Comparison of ENCODE assay signal across 12 mouse cellular contexts in the genomic region with DNA sequence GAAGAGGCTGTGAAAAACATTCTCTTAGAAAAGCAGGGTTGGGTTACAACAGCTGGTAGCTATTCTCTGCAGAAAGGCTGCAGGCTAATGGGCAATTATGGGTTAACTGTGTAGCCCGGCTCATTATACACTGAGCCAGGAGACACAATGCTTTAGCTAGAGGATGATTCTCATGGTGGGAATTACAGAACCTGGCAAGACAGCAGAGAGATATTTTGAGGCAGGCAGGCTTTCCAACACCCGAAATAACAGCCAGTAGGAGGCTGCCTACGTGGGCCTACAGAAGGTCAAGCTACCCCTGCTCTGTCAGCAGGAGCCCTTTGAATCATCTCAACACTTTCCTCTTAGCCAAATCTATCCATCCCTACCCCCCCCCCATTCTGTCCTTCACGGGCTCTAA.
DNase-seq lines count a peak whose midpoint lies in the region; ATAC-seq and TF ChIP-seq lines count a peak whose summit lies in the region.
"Had no signal": no experiment of that assay in that cellular context is flagged by ENCODE, and none has a peak within 500 bp of the region (broad histone marks: within the 10 kb centered on the region; RNA-seq: fewer than 3 reads in every experiment).

No protein-coding gene starts in this region.

- no peak for TF ChIP-seq POLR2A in myocyte (IDR thresholded peaks at IDR 0.05; ENCODE audit: insufficient read length, low read depth)

- H3K27ac ChIP-seq in kidney, embryonic 14.5 days (ENCODE audit: low read depth, low read length): no peak overlapping the region
- H3K27ac ChIP-seq in embryonic facial prominence, embryonic 11.5 days (replicated peaks; ENCODE audit: low read depth, low read length): no peak overlapping the region
- no peak overlapping the region for H3K27ac ChIP-seq in forebrain, postnatal 0 days (ENCODE audit: low read depth, low read length)
- no peak overlapping the region for H3K27ac ChIP-seq in liver, embryonic 11.5 days (ENCODE audit: low read depth, low read length)
- H3K27ac ChIP-seq: hindbrain, embryonic 12.5 days had no signal

- no peak overlapping the region for H3K4me3 ChIP-seq in kidney, embryonic 14.5 days (ENCODE audit: low read length)
- H3K4me3 ChIP-seq in embryonic facial prominence, embryonic 11.5 days (ENCODE audit: low read depth, low read length): no peak overlapping the region
- no peak overlapping the region for H3K4me3 ChIP-seq in forebrain, postnatal 0 days (ENCODE audit: low read depth, low read length)
- no peak overlapping the region for H3K4me3 ChIP-seq in myocyte
- no peak overlapping the region for H3K4me3 ChIP-seq in liver, embryonic 11.5 days (ENCODE audit: low read depth, low read length)
- H3K4me3 ChIP-seq: hindbrain, embryonic 12.5 days had no signal

- no peaks in the 10 kb centered on the region for H3K4me1 ChIP-seq in kidney, embryonic 14.5 days (ENCODE audit: control insufficient read depth, insufficient read depth, low read length)
- no peaks in the 10 kb centered on the region for H3K4me1 ChIP-seq in embryonic facial prominence, embryonic 11.5 days (ENCODE audit: control insufficient read depth, insufficient read depth, low read length)
- H3K4me1 ChIP-seq in forebrain, postnatal 0 days (ENCODE audit: insufficient read depth): no peaks in the 10 kb centered on the region
- no peaks in the 10 kb centered on the region for H3K4me1 ChIP-seq in liver, embryonic 11.5 days (replicated peaks; ENCODE audit: control insufficient read depth, insufficient read depth, low read length)
- H3K4me1 ChIP-seq: hindbrain, embryonic 12.5 days had no signal

- no peak overlapping the region for H3K9ac ChIP-seq in kidney, embryonic 14.5 days (ENCODE audit: low read depth, low read length)
- no peak overlapping the region for H3K9ac ChIP-seq in embryonic facial prominence, embryonic 11.5 days (replicated peaks; ENCODE audit: low read length)
- no peak overlapping the region for H3K9ac ChIP-seq in forebrain, postnatal 0 days
- H3K9ac ChIP-seq in liver, embryonic 11.5 days (ENCODE audit: low read depth, low read length): no peak overlapping the region
- H3K9ac ChIP-seq: hindbrain, embryonic 12.5 days had no signal

- ATAC-seq in kidney, embryonic 14.5 days (ENCODE audit: low FRiP score, low TSS enrichment): 0 out of 2 replicates have a peak, but pooled peaks have one; percentile 60
- no peak; the same call in 1 of the 2 replicates for ATAC-seq in embryonic facial prominence, embryonic 11.5 days (replicated peaks; ENCODE audit: insufficient number of reproducible peaks, low FRiP score, low TSS enrichment, low read depth)
- peak; percentile 70 for ATAC-seq in forebrain, postnatal 0 days
- ATAC-seq in megakaryocyte, adult 5-6 weeks (ENCODE audit: poor library complexity, severe bottlenecking): no peak
- no peak for ATAC-seq in liver, embryonic 11.5 days (replicated peaks; ENCODE audit: low FRiP score)

- DNase-seq in kidney, postnatal 10 days: no peak
- peak; percentile 59 for DNase-seq in embryonic facial prominence, embryonic 11.5 days (ENCODE audit: low spot score)
- no peak for DNase-seq in forebrain, postnatal 0 days
- no peak for DNase-seq in liver, embryonic 11.5 days (ENCODE audit: low spot score)
- DNase-seq: adrenal gland, postnatal 10 days; kidney, postnatal 4 days; lung, adult 2 months; midbrain, embryonic 14.5 days had no signal

- H3K4me2 ChIP-seq in kidney, embryonic 14.5 days (replicated peaks; ENCODE audit: low read depth, low read length): no peak overlapping the region
- H3K4me2 ChIP-seq in embryonic facial prominence, embryonic 11.5 days (ENCODE audit: low read depth, low read length): no peak overlapping the region
- H3K4me2 ChIP-seq in forebrain, postnatal 0 days (ENCODE audit: low read depth): no peak overlapping the region
- peak overlapping the region; percentile 62 for H3K4me2 ChIP-seq in myocyte (ENCODE audit: low read depth)
- H3K4me2 ChIP-seq in liver, embryonic 11.5 days: no peak overlapping the region
- H3K4me2 ChIP-seq: hindbrain, embryonic 12.5 days had no signal

- H3ac ChIP-seq in myocyte (ENCODE audit: control insufficient read depth, insufficient read length): no peak overlapping the region

- no peak for TF ChIP-seq CTCF in forebrain, postnatal 0 days (IDR thresholded peaks at IDR 0.05; ENCODE audit: low read depth)

- no peaks in the 10 kb centered on the region for H3K36me3 ChIP-seq in kidney, embryonic 14.5 days (ENCODE audit: control insufficient read depth, insufficient read depth, low read length)
- H3K36me3 ChIP-seq in embryonic facial prominence, embryonic 11.5 days (replicated peaks; ENCODE audit: control insufficient read depth, insufficient read depth, low read depth, low read length): no peaks in the 10 kb centered on the region
- H3K36me3 ChIP-seq in forebrain, postnatal 0 days (ENCODE audit: insufficient read depth): no peaks in the 10 kb centered on the region
- H3K36me3 ChIP-seq in myocyte (ENCODE audit: control insufficient read depth, insufficient read depth): no peaks in the 10 kb centered on the region
- H3K36me3 ChIP-seq in liver, embryonic 11.5 days (ENCODE audit: control insufficient read depth, insufficient read depth, low read length): no peaks in the 10 kb centered on the region
- H3K36me3 ChIP-seq: hindbrain, embryonic 12.5 days had no signal

- H3K27me3 ChIP-seq in kidney, embryonic 14.5 days (ENCODE audit: control insufficient read depth, insufficient read depth, low read length): no peaks in the 10 kb centered on the region
- no peaks in the 10 kb centered on the region for H3K27me3 ChIP-seq in embryonic facial prominence, embryonic 11.5 days (ENCODE audit: control insufficient read depth, insufficient read depth, low read length)
- no peaks in the 10 kb centered on the region for H3K27me3 ChIP-seq in forebrain, postnatal 0 days (ENCODE audit: insufficient read depth, low read length)
- H3K27me3 ChIP-seq in myocyte (ENCODE audit: control insufficient read depth, insufficient read depth, insufficient read length): no peaks in the 10 kb centered on the region
- H3K27me3 ChIP-seq in liver, embryonic 11.5 days (replicated peaks; ENCODE audit: control insufficient read depth, insufficient read depth, low read length): no peaks in the 10 kb centered on the region
- H3K27me3 ChIP-seq: hindbrain, embryonic 12.5 days had no signal

- no peaks in the 10 kb centered on the region for H3K9me3 ChIP-seq in kidney, embryonic 14.5 days (ENCODE audit: control insufficient read depth, low read length)
- H3K9me3 ChIP-seq in embryonic facial prominence, embryonic 11.5 days (replicated peaks; ENCODE audit: control insufficient read depth, low read length): no peaks in the 10 kb centered on the region
- H3K9me3 ChIP-seq in forebrain, postnatal 0 days (ENCODE audit: low read length): no peaks in the 10 kb centered on the region
- H3K9me3 ChIP-seq in liver, embryonic 11.5 days (ENCODE audit: control insufficient read depth, low read length): no peaks in the 10 kb centered on the region
- H3K9me3 ChIP-seq: hindbrain, embryonic 12.5 days had no signal

- WGBS in kidney, embryonic 14.5 days: 44% methylated on average over 4 of the region's 4 CpGs
- 26% methylated on average over 4 of the region's 4 CpGs for WGBS in embryonic facial prominence, embryonic 11.5 days
- 27% methylated on average over 4 of the region's 4 CpGs for WGBS in forebrain, postnatal 0 days
- WGBS in liver, embryonic 11.5 days: 62% methylated on average over 4 of the region's 4 CpGs

- H3K79me2 ChIP-seq in myocyte (ENCODE audit: control insufficient read depth, insufficient read depth): no peaks in the 10 kb centered on the region

TF ChIP-seq in myocyte, 11 proteins besides CTCF, POLR2A, EP300 and RAD21:
- no peak for TF ChIP-seq E2F4 (IDR thresholded peaks at IDR 0.05; ENCODE audit: insufficient read depth)
- peak in 1 of 3 experiments; percentile 39 for TF ChIP-seq MYOD1 (IDR thresholded peaks at IDR 0.05; ENCODE audit: control insufficient read depth in 1 of 3, insufficient read length in 2 of 3, low read depth in 2 of 3)
TF ChIP-seq in myocyte: peak in this region for 1.

Comparison
In these comparisons a context has a peak if more than half of its experiments do, and no peak if none do; other contexts are left out.
1. ATAC-seq: peak in kidney, embryonic 14.5 days (single experiment) and forebrain, postnatal 0 days (single experiment); none in embryonic facial prominence, embryonic 11.5 days (single experiment), megakaryocyte, adult 5-6 weeks (single experiment) and liver, embryonic 11.5 days (single experiment).